Mouse (Mus musculus) ES-E14 (cell line): ENCODE measurements around the gene Zfp984.
"Not testable (repeated sequence)": the region's sequence is repeated elsewhere in the genome, so short reads cannot be mapped to it uniquely, and the experiment has no call there.

ENCODE experiments used
- CHD2 ChIP-seq: IDR thresholded peaks from 2 replicates; pipeline ENCODE4 v1.6.1; 2014; ENCODE audit warnings: mild to moderate bottlenecking, low read depth, low read length, inconsistent platforms
- HCFC1 ChIP-seq: IDR thresholded peaks from 2 replicates; pipeline ENCODE4 v1.6.1; 2012; ENCODE audit warnings: low read length, inconsistent platforms, borderline replicate concordance; ENCODE audit not compliant: insufficient read depth
- MAFK ChIP-seq: IDR thresholded peaks from 2 replicates; pipeline ENCODE4 v1.6.1; 2014; ENCODE audit warnings: mild to moderate bottlenecking, low read depth, low read length, inconsistent platforms; ENCODE audit not compliant: insufficient read depth
- ZC3H11A ChIP-seq: IDR thresholded peaks from 2 replicates; pipeline ENCODE4 v1.6.1; 2012; ENCODE audit warnings: low read depth, mild to moderate bottlenecking, inconsistent platforms, low read length, borderline replicate concordance
- ZNF384 ChIP-seq: IDR thresholded peaks from 2 replicates; pipeline ENCODE4 v1.6.1; 2012; ENCODE audit warnings: low read depth, low read length, inconsistent platforms

DNA sequence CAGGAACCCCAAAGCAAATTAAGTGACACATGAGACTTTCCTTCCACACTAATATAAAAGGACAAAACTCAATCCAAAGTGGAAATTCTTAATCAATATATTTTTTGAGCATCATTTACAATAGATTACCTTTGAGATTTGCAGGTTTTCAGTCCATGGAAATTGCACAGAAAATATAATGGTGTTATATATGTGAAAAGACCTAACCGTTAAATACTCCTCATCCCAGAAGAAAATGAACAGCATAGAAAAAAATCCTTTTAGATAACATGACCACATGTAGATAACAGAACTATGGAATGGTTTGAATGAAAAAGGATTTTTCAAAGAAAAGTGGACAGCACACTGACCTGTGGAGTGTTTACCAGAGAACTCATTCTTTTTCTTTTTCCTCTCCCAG, 14.3 kb downstream of the Zfp984 start:
- TF ChIP-seq CHD2, ZC3H11A, HCFC1, ZNF384, MAFK: not testable (repeated sequence)
